Mouse (Mus musculus) testis, adult 2 months (tissue): ENCODE measurements around the gene Prdm16.

ENCODE experiments used
- CTCF ChIP-seq: fragments of 200-500 bp; IDR thresholded peaks from 2 replicates; pipeline ENCODE4 v1.5.1; 2012; ENCODE audit warnings: low read depth, mild to moderate bottlenecking, inconsistent platforms, low read length, moderate library complexity; ENCODE audit not compliant: control insufficient read depth, insufficient read depth, insufficient replicate concordance
- POLR2A ChIP-seq: fragments of 200-500 bp; IDR thresholded peaks from 2 replicates; pipeline ENCODE4 v1.6.1; 2012; ENCODE audit warnings: low read depth, mild to moderate bottlenecking, inconsistent platforms, low read length, moderate library complexity; ENCODE audit not compliant: control insufficient read depth

- TF ChIP-seq POLR2A (no peak), CTCF (no peak)
Measured at GRCm38 (mm10) chr4:154527506-154527905, 109.2 kb downstream of the Prdm16 start.
